Mouse (Mus musculus) E14TG2a.4 (cell line): ENCODE results near the gene Mboat2.

ENCODE experiments used
- CTCF ChIP-seq: conservative IDR thresholded peaks from 2 replicates; pipeline ENCODE4 v1.5.1; 2014; ENCODE audit warnings: low read length
- NANOG ChIP-seq: IDR thresholded peaks from 2 replicates; pipeline ENCODE4 v1.6.1; 2014; ENCODE audit warnings: borderline replicate concordance, low read length, mixed read lengths
- POU5F1 ChIP-seq: IDR thresholded peaks from 2 replicates; pipeline ENCODE4 v1.6.1; 2014; ENCODE audit warnings: low read length, borderline replicate concordance

DNA sequence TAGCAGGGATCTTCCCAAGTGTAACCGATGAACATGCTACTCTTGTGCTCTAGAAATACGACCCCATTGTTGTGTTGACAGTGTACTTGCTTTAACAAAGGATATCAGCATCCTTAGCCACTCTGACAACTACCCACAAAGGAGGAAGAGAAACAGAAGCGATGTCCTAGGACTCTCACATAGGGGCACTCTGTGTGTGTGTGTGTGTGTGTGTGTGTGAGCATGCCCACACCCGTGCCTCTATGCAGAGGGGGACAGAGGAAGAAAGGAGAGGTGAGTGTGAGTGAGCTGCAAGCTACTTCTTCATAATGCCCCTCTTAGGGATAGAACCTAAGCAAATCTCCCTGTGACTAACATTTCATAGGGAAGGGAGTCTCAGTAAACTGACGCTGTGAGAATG lies 44.8 kb upstream of the Mboat2 start:
- no peak for TF ChIP-seq CTCF
- TF ChIP-seq NANOG, result no peak
- no peak for TF ChIP-seq POU5F1
